Mouse (Mus musculus) kidney, postnatal 4 days (tissue): ENCODE data around the gene Homer1.

Source experiments
- DNase-seq, 2 experiments: peaks; one replicate each; pipeline ENCODE4 v3.0.0; 2021; ENCODE audit warnings: mixed read lengths in 2 of 2

Gene Homer1

GRCm38 (mm10) chr13:93299316-93299715 lies at the start of gene Homer1:
Homer1 (plus strand) TSS chr13:93299635.
- DNase-seq, result no peak

- DNase-seq, result no peak
Measured at GRCm38 (mm10) chr13:93251732-93252131, 47.7 kb upstream of the Homer1 start.

GRCm38 (mm10) chr13:93252175-93252574 lies 47.3 kb upstream of the Homer1 start:
- no peak for DNase-seq

- DNase-seq, result no peak
Measured at GRCm38 (mm10) chr13:93252941-93253340, 46.5 kb upstream of the Homer1 start.

GRCm38 (mm10) chr13:93267151-93267550 lies 32.3 kb upstream of the Homer1 start:
- DNase-seq, result no peak

- no peak for DNase-seq
Measured at GRCm38 (mm10) chr13:93300581-93300980, 1.1 kb downstream of the Homer1 start.

- no peak for DNase-seq
Measured at GRCm38 (mm10) chr13:93301060-93301459, 1.6 kb downstream of the Homer1 start.

- no peak for DNase-seq
Measured at GRCm38 (mm10) chr13:93302846-93303562, 3.6 kb downstream of the Homer1 start.

GRCm38 (mm10) chr13:93303563-93304250 lies 4.3 kb downstream of the Homer1 start:
- DNase-seq, result peak; percentile 95 to 96

- DNase-seq, result peak in 1 of 2 experiments; percentile 79
Measured at GRCm38 (mm10) chr13:93304251-93305001, 5.0 kb downstream of the Homer1 start.

- DNase-seq, result no peak
Measured at GRCm38 (mm10) chr13:93305149-93305548, 5.7 kb downstream of the Homer1 start.

GRCm38 (mm10) chr13:93305636-93306035 lies 6.2 kb downstream of the Homer1 start:
- DNase-seq, result peak in 1 of 2 experiments; percentile 6

- DNase-seq, result no peak
Measured at GRCm38 (mm10) chr13:93306545-93306944, 7.1 kb downstream of the Homer1 start.

GRCm38 (mm10) chr13:93307700-93308099 lies 8.3 kb downstream of the Homer1 start:
- no peak for DNase-seq

- no peak for DNase-seq
Measured at GRCm38 (mm10) chr13:93309295-93309694, 9.9 kb downstream of the Homer1 start.

GRCm38 (mm10) chr13:93312518-93312917 lies 13.1 kb downstream of the Homer1 start:
- no peak for DNase-seq

GRCm38 (mm10) chr13:93314322-93314721 lies 14.9 kb downstream of the Homer1 start:
- no peak for DNase-seq

- DNase-seq, result no peak
Measured at GRCm38 (mm10) chr13:93320089-93320488, 20.7 kb downstream of the Homer1 start.

GRCm38 (mm10) chr13:93326326-93326725 lies 26.9 kb downstream of the Homer1 start:
- no peak for DNase-seq

GRCm38 (mm10) chr13:93331721-93332120 lies 32.3 kb downstream of the Homer1 start:
- no peak for DNase-seq

- no peak for DNase-seq
Measured at GRCm38 (mm10) chr13:93332491-93332890, 33.1 kb downstream of the Homer1 start.

GRCm38 (mm10) chr13:93335337-93335736 lies 35.9 kb downstream of the Homer1 start:
- DNase-seq, result no peak

GRCm38 (mm10) chr13:93338394-93338793 lies 39.0 kb downstream of the Homer1 start:
- no peak for DNase-seq
